Mouse (Mus musculus): Measurements from ENCODE around the gene Srl. TPM values are rescaled to one million over a fixed set of nuclear protein-coding genes. Genes with fewer than 3 reads are reported as not detected.

The Srl gene
- total and polyA plus RNA-seq, 3 experiments = 14.6 to 15.3 TPM; not detected in 1

DNA sequence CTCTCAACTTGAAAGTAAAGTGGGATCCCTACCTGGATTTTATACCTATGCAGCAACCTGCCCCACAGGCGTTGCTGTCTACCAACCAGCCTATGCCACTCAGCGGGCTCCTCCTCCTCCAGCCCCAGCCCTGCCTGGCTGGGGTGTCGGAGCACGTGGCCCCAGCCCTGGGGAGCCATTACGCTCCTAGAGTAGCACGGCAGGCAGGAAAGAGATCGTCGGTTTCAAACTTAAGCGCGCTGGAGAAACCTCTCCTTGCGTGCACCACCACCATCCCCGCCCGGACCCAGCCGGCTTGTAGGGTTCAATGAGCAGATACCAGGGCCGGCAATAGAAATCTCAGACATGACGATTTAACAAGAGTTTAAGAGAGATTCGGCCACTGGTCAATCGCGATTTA lies 16.3 kb upstream of the Srl start (continued):
- TF ChIP-seq TAL1 (IDR thresholded peaks at IDR 0.05; ENCODE audit: low read length) = no peak
- TF ChIP-seq SIN3A (IDR thresholded peaks at IDR 0.05; ENCODE audit: low read length) = no peak
- TF ChIP-seq KAT2A (conservative IDR thresholded peaks at IDR 0.05; ENCODE audit: low read depth, low read length) = no peak
- no peak for TF ChIP-seq RAD21 (IDR thresholded peaks at IDR 0.05; ENCODE audit: low read depth, low read length)
- peak; percentile 96; the same call in 1 of the 2 replicates for TF ChIP-seq MYC (IDR thresholded peaks at IDR 0.05; ENCODE audit: low read depth, low read length)
- TF ChIP-seq MXI1 (IDR thresholded peaks at IDR 0.05; ENCODE audit: low read depth, low read length) = peak; percentile 88; the same call in 1 of the 2 replicates
- TF ChIP-seq CTCF (IDR thresholded peaks at IDR 0.05 in 2 of 3, conservative IDR thresholded peaks at IDR 0.05 in 1 of 3; ENCODE audit: control insufficient read depth in 1 of 3, insufficient read depth in 1 of 3, low read depth in 2 of 3, low read length in 3 of 3, poor library complexity in 1 of 3, severe bottlenecking in 1 of 3) = no peak

DNA sequence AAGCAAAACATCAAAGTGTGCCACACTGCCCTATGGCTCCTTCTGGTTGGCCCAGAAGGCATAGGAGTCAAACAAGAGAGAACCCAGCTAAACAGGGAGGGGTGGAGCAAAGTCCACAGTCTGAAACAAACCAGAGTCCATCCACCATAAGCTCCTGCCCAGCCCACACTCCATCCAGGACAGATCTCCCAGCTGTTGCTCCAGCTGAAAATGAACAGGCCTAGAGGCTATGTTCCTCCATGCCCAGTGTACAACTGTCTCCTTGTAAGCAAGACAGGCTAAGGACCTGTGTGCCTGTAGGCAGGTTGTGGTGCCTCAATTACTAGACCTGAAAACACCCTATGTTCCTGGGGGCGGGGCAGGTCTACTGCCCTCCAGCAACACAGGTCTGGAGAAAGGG lies 15.5 kb upstream of the Srl start:
- no peaks in the 10 kb centered on the region for H3K27me3 ChIP-seq (ENCODE audit: control insufficient read depth in 1 of 2, insufficient read depth in 2 of 2, low read length in 2 of 2)
- DNase-seq (ENCODE audit: low read depth, low spot score) = no peak
- no peak overlapping the region for H3K27ac ChIP-seq (ENCODE audit: control insufficient read depth, low read depth, low read length)
- H3K4me1 ChIP-seq (ENCODE audit: control insufficient read depth in 1 of 2, insufficient read depth in 2 of 2, low read length in 2 of 2) = peaks cover 6 to 39% of the 10 kb centered on the region in 2 experiments
- peaks cover 53% of the 10 kb centered on the region for H3K79me2 ChIP-seq (ENCODE audit: control insufficient read depth, insufficient read depth, low read length, poor library complexity)
- peak overlapping the region; percentile 65 to 77; a peak in 3 of 4 replicates for H3K4me3 ChIP-seq (ENCODE audit: control insufficient read depth in 1 of 2, insufficient read depth in 1 of 2, low read depth in 2 of 2, low read length in 2 of 2)
- peaks cover 0 to 39% of the 10 kb centered on the region in 2 experiments; a peak in 2 of 4 replicates for H3K36me3 ChIP-seq (ENCODE audit: control insufficient read depth in 1 of 2, insufficient read depth in 2 of 2, low read length in 2 of 2)
- peak overlapping the region; percentile 95 for H3K9ac ChIP-seq (ENCODE audit: control insufficient read depth, low read depth, low read length, poor library complexity, severe bottlenecking)
- TF ChIP-seq MYC (IDR thresholded peaks at IDR 0.05; ENCODE audit: low read depth, low read length) (no peak), CHD2 (IDR thresholded peaks at IDR 0.05; ENCODE audit: low read length) (no peak), ETS1 (IDR thresholded peaks at IDR 0.05; ENCODE audit: low read depth, low read length) (no peak), NELFE (IDR thresholded peaks at IDR 0.05; ENCODE audit: low read depth, low read length) (no peak), POLR2A (IDR thresholded peaks at IDR 0.05; ENCODE audit: control insufficient read depth in 1 of 2, insufficient read depth in 1 of 2, low read depth in 1 of 2, low read length in 2 of 2, poor library complexity in 1 of 2) (no peak), E2F4 (IDR thresholded peaks at IDR 0.05; ENCODE audit: borderline replicate concordance, low read depth, low read length) (no peak)
- no peaks in the 10 kb centered on the region for H3K9me3 ChIP-seq (replicated peaks; ENCODE audit: insufficient read depth, low read length)

DNA sequence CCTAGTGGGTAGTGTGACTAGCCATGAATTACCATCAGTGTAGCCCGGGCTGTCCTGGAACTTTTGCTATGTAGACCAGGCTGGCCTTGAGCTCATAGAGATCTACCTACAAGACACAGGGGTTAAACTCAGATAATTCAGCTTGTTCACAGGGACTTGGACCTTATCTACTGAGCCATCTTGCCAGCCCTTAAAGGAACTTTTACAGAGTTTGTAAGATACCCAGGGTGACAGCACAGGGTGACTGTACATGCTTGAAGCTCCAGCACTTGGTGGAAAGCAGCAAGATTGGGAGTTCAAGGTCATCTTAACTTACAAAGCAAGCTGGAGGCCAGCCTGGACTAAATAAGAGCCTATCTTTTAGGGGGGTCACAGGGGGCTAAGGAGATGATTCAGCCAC lies 13.9 kb upstream of the Srl start:
- DNase-seq (ENCODE audit: low read depth, low spot score) = no peak
- H3K27me3 ChIP-seq (ENCODE audit: control insufficient read depth in 1 of 2, insufficient read depth in 2 of 2, low read length in 2 of 2) = no peaks in the 10 kb centered on the region
- peaks cover 0 to 39% of the 10 kb centered on the region in 2 experiments; a peak in 2 of 4 replicates for H3K36me3 ChIP-seq (ENCODE audit: control insufficient read depth in 1 of 2, insufficient read depth in 2 of 2, low read length in 2 of 2)
- no peak overlapping the region for H3K27ac ChIP-seq (ENCODE audit: control insufficient read depth, low read depth, low read length)
- H3K79me2 ChIP-seq (ENCODE audit: control insufficient read depth, insufficient read depth, low read length, poor library complexity) = peaks cover 53% of the 10 kb centered on the region
- peaks cover 6 to 40% of the 10 kb centered on the region in 2 experiments for H3K4me1 ChIP-seq (ENCODE audit: control insufficient read depth in 1 of 2, insufficient read depth in 2 of 2, low read length in 2 of 2)
- H3K9ac ChIP-seq (ENCODE audit: control insufficient read depth, low read depth, low read length, poor library complexity, severe bottlenecking) = no peak overlapping the region
- H3K9me3 ChIP-seq (replicated peaks; ENCODE audit: insufficient read depth, low read length) = no peaks in the 10 kb centered on the region
- TF ChIP-seq SIN3A (IDR thresholded peaks at IDR 0.05; ENCODE audit: low read length) (no peak), E2F4 (IDR thresholded peaks at IDR 0.05; ENCODE audit: borderline replicate concordance, low read depth, low read length) (no peak), NELFE (IDR thresholded peaks at IDR 0.05; ENCODE audit: low read depth, low read length) (no peak), UBTF (IDR thresholded peaks at IDR 0.05; ENCODE audit: borderline replicate concordance, insufficient read depth, low read depth, low read length) (no peak), MYC (IDR thresholded peaks at IDR 0.05; ENCODE audit: low read depth, low read length) (no peak), POLR2AphosphoS2 (IDR thresholded peaks at IDR 0.05; ENCODE audit: low read length) (no peak), GATA1 (IDR thresholded peaks at IDR 0.05; ENCODE audit: low read depth, low read length) (peak; percentile 44), BHLHE40 (IDR thresholded peaks at IDR 0.05; ENCODE audit: borderline replicate concordance, low read depth, low read length) (no peak), TAL1 (IDR thresholded peaks at IDR 0.05; ENCODE audit: low read length) (peak; percentile 28; the same call in 1 of the 2 replicates), ZMIZ1 (IDR thresholded peaks at IDR 0.05; ENCODE audit: low read depth, low read length) (no peak), MEF2A (IDR thresholded peaks at IDR 0.05; ENCODE audit: extremely low read depth, insufficient replicate concordance, low read depth, low read length, poor library complexity, severe bottlenecking) (no peak), RCOR1 (IDR thresholded peaks at IDR 0.05; ENCODE audit: low read depth, low read length) (no peak), ETS1 (IDR thresholded peaks at IDR 0.05; ENCODE audit: low read depth, low read length) (no peak)
- no peak overlapping the region for H3K4me3 ChIP-seq (ENCODE audit: control insufficient read depth in 1 of 2, insufficient read depth in 1 of 2, low read depth in 2 of 2, low read length in 2 of 2)

Data from MEL (cell line).